Mouse (Mus musculus): Measurements from ENCODE around the gene Rhox3a. TPM values are rescaled to one million over a fixed set of nuclear protein-coding genes. Genes with fewer than 3 reads are reported as not detected.
"Not testable (repeated sequence)": the region's sequence is repeated elsewhere in the genome, so short reads cannot be mapped to it uniquely, and the experiment has no call there.

The Rhox3a gene
- polyA plus RNA-seq (2015; fragmentation: Nextera tagmentation; extraction: Ambion mirVana): not detected in 2 replicates

DNA sequence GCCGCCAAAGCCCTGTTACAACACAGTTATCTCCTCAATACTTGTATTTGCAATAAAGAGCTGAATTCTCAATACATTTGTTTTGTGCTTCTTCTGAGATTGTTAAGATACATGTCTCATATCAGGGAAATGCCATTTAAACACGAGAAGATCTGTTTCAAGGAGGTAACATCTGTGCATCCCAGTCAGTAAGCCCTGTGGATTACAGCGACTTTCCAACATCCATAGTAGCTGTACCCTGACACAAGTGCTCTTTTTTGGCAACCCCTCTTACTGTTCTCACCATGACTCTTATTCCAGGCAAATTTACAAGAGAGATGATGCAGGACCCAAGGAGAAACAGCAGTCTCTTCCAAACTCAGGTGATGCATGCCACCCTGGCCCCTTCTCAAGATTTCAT, at the start of gene Rhox3a:
Gene Rhox3a (plus strand): TSS at position 301 of the 400 bp plus-strand sequence.
- H3K9ac ChIP-seq; H3K27ac ChIP-seq; H3K27me3 ChIP-seq; H3K36me3 ChIP-seq; H3K4me3 ChIP-seq (replicated peaks); H3K9me3 ChIP-seq (replicated peaks); H3K4me2 ChIP-seq; DNase-seq; H3K4me1 ChIP-seq (replicated peaks); ATAC-seq (ENCODE audit: low read depth): not testable (repeated sequence)
- WGBS (ENCODE audit: insufficient replicate concordance): 75% methylated on average over 1 of the region's 3 CpGs

DNA sequence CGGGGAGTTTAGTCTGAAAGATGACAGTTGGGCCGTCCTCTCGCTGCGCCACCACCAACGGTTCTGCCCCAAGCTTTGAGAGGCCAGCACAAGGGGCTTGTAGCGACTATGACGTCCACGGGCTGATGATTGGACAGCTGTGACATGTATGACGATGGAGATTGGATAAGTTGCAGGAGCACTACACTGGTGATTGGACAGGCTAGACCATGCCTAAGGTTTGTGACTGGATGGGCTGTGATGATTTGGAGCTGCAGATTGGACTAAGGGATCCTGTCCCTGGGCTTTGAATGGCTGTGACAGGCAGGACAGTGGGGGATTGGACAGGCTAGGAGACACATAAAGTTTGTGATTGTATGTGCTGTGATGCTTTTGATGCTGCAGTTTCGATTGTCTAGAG, 38.8 kb upstream of the Rhox3a start, which contains the start of gene Gm9:
Gene Gm9 (minus strand): TSS at position 101 of the 400 bp plus-strand sequence.
- Histone ChIP-seq H3K27ac (no peak within 1 kb of the TSS), H3K36me3 (no peaks in the 10 kb centered on the region), H3K4me1 (replicated peaks) (no peaks in the 10 kb centered on the region), H3K4me2 (no peak within 1 kb of the TSS), H3K9me3 (replicated peaks) (no peaks in the 10 kb centered on the region), H3K4me3 (replicated peaks) (no peak within 1 kb of the TSS), H3K9ac (no peak within 1 kb of the TSS), H3K27me3 (no peaks in the 10 kb centered on the region)
- ATAC-seq (ENCODE audit: low read depth) (no peak), DNase-seq (no peak)
- WGBS (ENCODE audit: insufficient replicate concordance): 73% methylated on average over 10 of the region's 10 CpGs

DNA sequence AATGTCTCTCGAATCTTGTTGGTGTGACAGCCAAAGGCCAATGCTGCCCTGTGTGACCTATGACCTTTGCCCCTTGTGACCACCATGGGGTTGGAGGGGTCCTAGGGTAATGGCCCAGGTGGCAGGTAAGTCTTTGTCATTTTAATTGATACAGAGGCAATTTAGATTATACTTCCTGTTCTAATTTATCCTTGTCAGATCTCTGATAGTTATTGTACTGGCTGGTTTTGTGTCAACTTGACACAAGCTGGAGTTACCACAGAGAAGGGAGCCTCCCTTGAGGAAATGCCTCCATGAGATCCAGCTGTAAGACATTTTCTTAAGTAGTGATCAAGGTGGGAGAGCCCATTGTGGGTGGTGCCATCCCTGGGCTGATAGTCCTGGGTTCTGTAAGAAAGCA, 27.6 kb upstream of the Rhox3a start, which contains the start of gene Rhox1:
Gene Rhox1 (minus strand): TSS at position 101 of the 400 bp plus-strand sequence.
- H3K9ac ChIP-seq; H3K9me3 ChIP-seq (replicated peaks); H3K4me3 ChIP-seq (replicated peaks); DNase-seq; H3K4me2 ChIP-seq; H3K4me1 ChIP-seq (replicated peaks); H3K27ac ChIP-seq; H3K36me3 ChIP-seq; H3K27me3 ChIP-seq; ATAC-seq (ENCODE audit: low read depth): not testable (repeated sequence)
- WGBS (ENCODE audit: insufficient replicate concordance): 40% methylated on average over 1 of the region's 1 CpGs

- H3K4me2 ChIP-seq; H3K27ac ChIP-seq; H3K27me3 ChIP-seq; H3K9me3 ChIP-seq (replicated peaks); H3K9ac ChIP-seq; H3K36me3 ChIP-seq; DNase-seq; H3K4me3 ChIP-seq (replicated peaks); H3K4me1 ChIP-seq (replicated peaks); ATAC-seq (ENCODE audit: low read depth): not testable (repeated sequence)
- WGBS (ENCODE audit: insufficient replicate concordance): 89% methylated on average over 3 of the region's 9 CpGs
Measured at GRCm38 (mm10) chrX:37244676-37245075, 5.0 kb upstream of the Rhox3a start, which contains the start of gene Rhox2a. Rhox2a (plus strand) TSS chrX:37244976.

- not testable (repeated sequence) for H3K27ac ChIP-seq; H3K9ac ChIP-seq; ATAC-seq (ENCODE audit: low read depth); H3K4me2 ChIP-seq; H3K4me3 ChIP-seq (replicated peaks); H3K9me3 ChIP-seq (replicated peaks); H3K36me3 ChIP-seq; DNase-seq; H3K27me3 ChIP-seq; H3K4me1 ChIP-seq (replicated peaks)
- 74% methylated on average over 11 of the region's 19 CpGs for WGBS (ENCODE audit: insufficient replicate concordance)
Measured at GRCm38 (mm10) chrX:37265038-37265437, 15.3 kb downstream of the Rhox3a start, which contains the start of gene Rhox4a. Rhox4a (plus strand) TSS chrX:37265338.

Other genes starting within 250 kb of the Rhox3a start
- gene Sowahd, start 201.1 kb upstream of the Rhox3a start, polyA plus RNA-seq (2015; fragmentation: Nextera tagmentation; extraction: Ambion mirVana): 0.14 TPM in 1 of 2 replicates, not detected in the other
- 514 and 551 TPM in 2 replicates for gene Rpl39, start 164.5 kb upstream of the Rhox3a start, polyA plus RNA-seq (2015; fragmentation: Nextera tagmentation; extraction: Ambion mirVana)
- gene Upf3b, start 139.6 kb upstream of the Rhox3a start, polyA plus RNA-seq (2015; fragmentation: Nextera tagmentation; extraction: Ambion mirVana): 13.0 and 14.7 TPM in 2 replicates
- 6.8 and 9.8 TPM in 2 replicates for gene Nkap, start 123.1 kb upstream of the Rhox3a start, polyA plus RNA-seq (2015; fragmentation: Nextera tagmentation; extraction: Ambion mirVana)
- not detected in 2 replicates for gene Akap14, start 81.1 kb upstream of the Rhox3a start, polyA plus RNA-seq (2015; fragmentation: Nextera tagmentation; extraction: Ambion mirVana)
- gene Ndufa1, start 58.8 kb upstream of the Rhox3a start, polyA plus RNA-seq (2015; fragmentation: Nextera tagmentation; extraction: Ambion mirVana): 227 and 254 TPM in 2 replicates
- gene Rnf113a1, start 58.7 kb upstream of the Rhox3a start, polyA plus RNA-seq (2015; fragmentation: Nextera tagmentation; extraction: Ambion mirVana): 3.0 and 3.6 TPM in 2 replicates
- not detected in 2 replicates for gene Gm9, start 38.9 kb upstream of the Rhox3a start, polyA plus RNA-seq (2015; fragmentation: Nextera tagmentation; extraction: Ambion mirVana)
- gene Rhox1, start 27.7 kb upstream of the Rhox3a start, polyA plus RNA-seq (2015; fragmentation: Nextera tagmentation; extraction: Ambion mirVana): not detected in 2 replicates
- gene Rhox2a, start 4.9 kb upstream of the Rhox3a start, polyA plus RNA-seq (2015; fragmentation: Nextera tagmentation; extraction: Ambion mirVana): not detected in 2 replicates
- gene Rhox4a, start 15.4 kb downstream of the Rhox3a start, polyA plus RNA-seq (2015; fragmentation: Nextera tagmentation; extraction: Ambion mirVana): not detected in 2 replicates
- not detected in 2 replicates for gene Rhox3a2, start 130.1 kb downstream of the Rhox3a start, polyA plus RNA-seq (2015; fragmentation: Nextera tagmentation; extraction: Ambion mirVana)
- gene Rhox4a2, start 140.9 kb downstream of the Rhox3a start, polyA plus RNA-seq (2015; fragmentation: Nextera tagmentation; extraction: Ambion mirVana): not detected in 2 replicates
- not detected in 2 replicates for gene Rhox2b, start 162.1 kb downstream of the Rhox3a start, polyA plus RNA-seq (2015; fragmentation: Nextera tagmentation; extraction: Ambion mirVana)
- not detected in 2 replicates for gene Rhox4b, start 182.6 kb downstream of the Rhox3a start, polyA plus RNA-seq (2015; fragmentation: Nextera tagmentation; extraction: Ambion mirVana)
- gene Rhox2c, start 203.8 kb downstream of the Rhox3a start, polyA plus RNA-seq (2015; fragmentation: Nextera tagmentation; extraction: Ambion mirVana): not detected in 2 replicates
- gene Rhox3c, start 208.7 kb downstream of the Rhox3a start, polyA plus RNA-seq (2015; fragmentation: Nextera tagmentation; extraction: Ambion mirVana): not detected in 2 replicates
- gene Rhox4c, start 230.4 kb downstream of the Rhox3a start, polyA plus RNA-seq (2015; fragmentation: Nextera tagmentation; extraction: Ambion mirVana): not detected in 2 replicates
- not detected in 2 replicates for gene Rhox2d, start 243.5 kb downstream of the Rhox3a start, polyA plus RNA-seq (2015; fragmentation: Nextera tagmentation; extraction: Ambion mirVana)

All from liver, embryonic 13.5 days (tissue).